Mouse (Mus musculus): ENCODE data around the gene Rpl10a. TPM values are rescaled to one million over a fixed set of nuclear protein-coding genes. Genes with fewer than 3 reads are reported as not detected.

Rpl10a gene
- polyA plus RNA-seq, 1 experiment from 2014 or later, result 366 TPM

GRCm38 (mm10) chr17:28290671-28291070, 37.6 kb upstream of the Rpl10a start:
- no peaks in the 10 kb centered on the region for H3K27me3 ChIP-seq
- no peaks in the 10 kb centered on the region for H3K9me3 ChIP-seq
- H3K4me3 ChIP-seq, result no peak overlapping the region
- H3K9ac ChIP-seq, result no peak overlapping the region
- H3K4me1 ChIP-seq (replicated peaks), result peaks cover 37% of the 10 kb centered on the region
- 83% methylated on average over 11 of the region's 11 CpGs for WGBS
- no peak overlapping the region for H3K27ac ChIP-seq
- no peaks in the 10 kb centered on the region for H3K36me3 ChIP-seq
- ATAC-seq (ENCODE audit: low FRiP score), result no peak
- H3K4me2 ChIP-seq, result no peak overlapping the region

- Histone ChIP-seq H3K27me3 (no peaks in the 10 kb centered on the region), H3K4me3 (no peak overlapping the region), H3K36me3 (no peaks in the 10 kb centered on the region), H3K9ac (no peak overlapping the region), H3K4me1 (replicated peaks) (peaks cover 30% of the 10 kb centered on the region), H3K27ac (no peak overlapping the region), H3K4me2 (no peak overlapping the region), H3K9me3 (no peaks in the 10 kb centered on the region)
- 91% methylated on average over 7 of the region's 7 CpGs for WGBS
- ATAC-seq (ENCODE audit: low FRiP score), result no peak
Measured at GRCm38 (mm10) chr17:28291346-28291745, 36.9 kb upstream of the Rpl10a start.

DNA sequence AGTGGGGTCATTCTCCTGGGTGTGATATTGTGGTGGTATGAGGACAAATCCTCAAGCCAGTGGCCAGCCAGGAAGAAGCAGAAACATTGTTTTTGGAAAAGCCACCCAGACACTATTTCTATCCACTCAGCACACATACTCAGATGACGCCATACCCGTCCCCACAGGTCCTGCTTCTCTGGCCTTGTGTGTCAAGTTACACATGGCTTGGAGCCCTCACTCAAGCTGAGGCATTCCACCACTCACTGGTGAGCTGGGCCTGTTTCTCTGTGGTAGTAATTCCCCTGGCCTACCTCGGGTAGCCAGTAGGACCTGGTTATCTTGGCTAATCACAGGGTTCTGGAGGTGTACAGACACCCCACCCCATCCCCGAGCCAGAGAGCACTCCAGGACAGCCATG, 34.6 kb upstream of the Rpl10a start:
- Histone ChIP-seq H3K9me3 (no peaks in the 10 kb centered on the region), H3K4me3 (no peak overlapping the region), H3K36me3 (peaks cover 6% of the 10 kb centered on the region; the same call in 1 of the 2 replicates), H3K9ac (no peak overlapping the region), H3K27ac (peak overlapping the region; percentile 70; the same call in 1 of the 2 replicates), H3K4me2 (no peak overlapping the region), H3K4me1 (replicated peaks) (peaks cover 15% of the 10 kb centered on the region), H3K27me3 (no peaks in the 10 kb centered on the region)
- ATAC-seq (ENCODE audit: low FRiP score), result no peak
- WGBS, result 87% methylated on average over 4 of the region's 4 CpGs

DNA sequence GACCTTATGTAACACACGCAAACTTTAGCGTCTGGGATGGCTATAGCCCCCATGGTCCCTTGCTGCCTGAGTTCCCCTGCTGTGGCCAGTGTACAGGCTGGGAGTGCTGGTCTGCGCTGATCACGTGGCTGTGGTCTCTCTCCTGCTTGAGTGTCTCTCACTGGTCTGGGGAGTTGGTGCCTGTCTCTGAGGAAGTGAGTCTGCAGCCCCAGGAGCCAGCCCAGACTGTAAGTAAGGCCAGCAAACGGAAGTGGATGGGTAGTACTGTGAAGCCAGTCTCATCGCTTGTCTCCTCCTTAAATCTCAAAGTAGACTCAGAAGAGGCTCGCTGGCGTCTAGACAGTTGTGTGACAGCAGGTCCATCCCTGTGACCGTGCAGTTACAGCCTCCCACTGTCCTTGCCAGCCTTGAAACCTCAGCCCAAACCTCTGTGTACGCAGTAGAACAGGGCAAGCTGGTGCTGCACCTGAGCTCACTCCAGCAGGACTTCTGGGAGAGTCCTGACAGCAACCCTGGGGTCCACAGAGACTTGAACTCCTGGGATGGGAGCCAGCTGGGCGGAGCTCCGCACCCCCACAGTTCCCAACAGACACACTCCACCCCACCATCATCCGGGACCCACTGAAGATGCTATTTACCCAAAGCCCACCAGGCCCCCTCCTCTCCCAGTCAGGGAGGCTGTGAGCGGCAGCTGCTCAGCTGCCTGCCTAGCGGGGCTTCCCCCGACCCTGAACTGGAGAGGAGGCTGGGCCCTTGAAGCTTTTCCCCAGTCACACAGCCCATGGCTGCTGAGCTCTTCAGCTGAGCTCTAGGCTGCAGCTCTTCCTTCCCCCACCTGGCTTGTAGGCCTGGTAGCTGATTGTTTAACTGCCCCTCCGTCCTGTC, 33.6 kb upstream of the Rpl10a start:
- no peaks in the 10 kb centered on the region for H3K9me3 ChIP-seq
- ATAC-seq (ENCODE audit: low FRiP score), result peak; percentile 27; the same call in 1 of the 2 replicates
- H3K27me3 ChIP-seq, result no peaks in the 10 kb centered on the region
- no peak overlapping the region for H3K4me3 ChIP-seq
- peak overlapping the region; percentile 70 for H3K27ac ChIP-seq
- no peak overlapping the region for H3K4me2 ChIP-seq
- 0 out of 2 replicates have a peak overlapping the region, but pooled peaks have one; percentile 55 for H3K9ac ChIP-seq
- peaks cover 24% of the 10 kb centered on the region for H3K4me1 ChIP-seq (replicated peaks)
- peaks cover 9% of the 10 kb centered on the region; the same call in 1 of the 2 replicates for H3K36me3 ChIP-seq
- WGBS, result 61% methylated on average over 17 of the region's 17 CpGs

GRCm38 (mm10) chr17:28298888-28299287, 29.4 kb upstream of the Rpl10a start:
- Histone ChIP-seq H3K27ac (no peak overlapping the region), H3K4me1 (replicated peaks) (peaks cover 34% of the 10 kb centered on the region), H3K4me2 (no peak overlapping the region), H3K9me3 (no peaks in the 10 kb centered on the region), H3K36me3 (peaks cover 9% of the 10 kb centered on the region; the same call in 1 of the 2 replicates), H3K4me3 (no peak overlapping the region), H3K27me3 (no peaks in the 10 kb centered on the region), H3K9ac (no peak overlapping the region; the same call in 1 of the 2 replicates)
- WGBS, result 95% methylated on average over 17 of the region's 17 CpGs
- ATAC-seq (ENCODE audit: low FRiP score), result no peak

DNA sequence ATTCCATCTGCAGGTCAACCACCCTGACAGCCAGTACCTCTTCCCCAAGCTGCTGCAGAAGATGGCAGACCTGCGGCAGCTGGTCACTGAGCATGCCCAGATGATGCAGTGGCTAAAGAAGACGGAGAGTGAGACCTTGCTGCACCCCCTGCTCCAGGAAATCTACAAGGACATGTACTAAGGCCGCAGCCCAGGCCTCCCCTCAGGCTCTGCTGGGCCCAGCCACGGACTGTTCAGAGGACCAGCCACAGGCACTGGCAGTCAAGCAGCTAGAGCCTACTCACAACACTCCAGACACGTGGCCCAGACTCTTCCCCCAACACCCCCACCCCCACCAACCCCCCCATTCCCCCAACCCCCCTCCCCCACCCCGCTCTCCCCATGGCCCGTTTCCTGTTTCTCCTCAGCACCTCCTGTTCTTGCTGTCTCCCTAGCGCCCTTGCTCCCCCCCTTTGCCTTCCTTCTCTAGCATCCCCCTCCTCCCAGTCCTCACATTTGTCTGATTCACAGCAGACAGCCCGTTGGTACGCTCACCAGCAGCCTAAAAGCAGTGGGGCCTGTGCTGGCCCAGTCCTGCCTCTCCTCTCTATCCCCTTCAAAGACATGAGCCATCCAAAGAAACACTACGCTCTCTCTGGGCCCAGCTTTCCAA, 28.5 kb upstream of the Rpl10a start:
- 37% methylated on average over 11 of the region's 11 CpGs for WGBS
- Histone ChIP-seq H3K36me3 (peaks cover 9% of the 10 kb centered on the region; the same call in 1 of the 2 replicates), H3K27ac (no peak overlapping the region), H3K4me1 (replicated peaks) (peaks cover 27% of the 10 kb centered on the region), H3K9ac (peak overlapping the region; percentile 43; the same call in 1 of the 2 replicates), H3K27me3 (no peaks in the 10 kb centered on the region), H3K4me3 (no peak overlapping the region), H3K9me3 (no peaks in the 10 kb centered on the region), H3K4me2 (no peak overlapping the region)
- ATAC-seq (ENCODE audit: low FRiP score), result no peak

GRCm38 (mm10) chr17:28300323-28300722, 27.9 kb upstream of the Rpl10a start:
- no peaks in the 10 kb centered on the region for H3K9me3 ChIP-seq
- no peak overlapping the region for H3K4me2 ChIP-seq
- peak overlapping the region; percentile 43; the same call in 1 of the 2 replicates for H3K9ac ChIP-seq
- no peak overlapping the region for H3K27ac ChIP-seq
- H3K4me1 ChIP-seq (replicated peaks), result peaks cover 22% of the 10 kb centered on the region
- no peak overlapping the region for H3K4me3 ChIP-seq
- 13% methylated on average over 9 of the region's 9 CpGs for WGBS
- H3K36me3 ChIP-seq, result peaks cover 9% of the 10 kb centered on the region; the same call in 1 of the 2 replicates
- ATAC-seq (ENCODE audit: low FRiP score), result no peak
- no peaks in the 10 kb centered on the region for H3K27me3 ChIP-seq

- Histone ChIP-seq H3K9ac (peak overlapping the region; percentile 43; the same call in 1 of the 2 replicates), H3K27ac (no peak overlapping the region), H3K4me1 (replicated peaks) (peaks cover 19% of the 10 kb centered on the region), H3K9me3 (no peaks in the 10 kb centered on the region), H3K36me3 (peaks cover 9% of the 10 kb centered on the region; the same call in 1 of the 2 replicates), H3K4me3 (no peak overlapping the region), H3K27me3 (no peaks in the 10 kb centered on the region), H3K4me2 (no peak overlapping the region)
- no peak for ATAC-seq (ENCODE audit: low FRiP score)
- WGBS, result 51% methylated on average over 3 of the region's 3 CpGs
Measured at GRCm38 (mm10) chr17:28300850-28301249, 27.4 kb upstream of the Rpl10a start.

- Histone ChIP-seq H3K27me3 (no peaks in the 10 kb centered on the region), H3K36me3 (no peaks in the 10 kb centered on the region), H3K9ac (no peak overlapping the region), H3K4me2 (no peak overlapping the region), H3K4me1 (replicated peaks) (peaks cover 11% of the 10 kb centered on the region), H3K27ac (no peak overlapping the region), H3K9me3 (no peaks in the 10 kb centered on the region), H3K4me3 (no peak overlapping the region)
- ATAC-seq (ENCODE audit: low FRiP score), result no peak
- 58% methylated on average over 10 of the region's 10 CpGs for WGBS
Measured at GRCm38 (mm10) chr17:28305172-28305571, 23.1 kb upstream of the Rpl10a start.

DNA sequence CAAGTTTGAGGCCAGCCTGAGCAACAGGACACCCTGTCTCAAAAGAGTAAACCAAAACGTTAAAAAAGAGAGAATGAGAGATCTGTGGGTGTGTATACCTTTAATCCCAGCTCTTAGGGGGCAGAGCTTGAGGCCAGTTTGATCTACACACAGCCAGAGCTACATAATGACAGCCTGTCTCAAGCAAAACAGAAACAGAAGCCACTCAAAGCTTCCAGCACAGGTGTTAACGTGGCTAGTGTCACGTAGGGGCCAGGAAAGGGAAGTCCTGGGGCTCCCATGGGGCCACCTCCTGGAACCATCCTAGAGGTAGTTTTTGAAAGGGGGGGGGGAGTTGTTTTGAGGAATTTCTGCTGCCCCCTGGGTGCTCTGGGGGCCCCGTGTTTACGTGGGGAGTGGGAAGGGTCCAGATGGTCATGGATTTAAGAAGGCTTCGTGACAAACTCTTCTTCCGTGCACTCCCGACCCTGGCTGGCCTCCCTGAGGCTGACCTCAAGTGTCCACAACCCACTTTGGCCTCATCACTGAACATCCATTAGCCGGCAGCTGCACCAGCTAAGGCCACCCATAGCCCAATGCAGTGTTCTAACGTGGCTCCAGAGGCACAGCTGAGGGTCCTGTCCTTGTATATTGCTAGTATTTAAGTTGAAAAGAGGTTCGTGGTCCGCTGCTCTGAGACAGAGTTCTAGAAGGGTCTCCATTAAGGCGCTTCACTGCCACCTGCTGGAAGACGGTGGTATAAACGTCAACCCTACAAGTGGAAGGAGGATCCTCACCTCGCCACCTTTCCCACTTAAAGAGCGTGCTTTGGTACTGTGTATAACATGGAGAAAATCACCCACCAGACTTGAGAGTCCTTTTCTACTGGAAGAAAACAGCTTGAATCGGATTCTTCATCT, 19.7 kb upstream of the Rpl10a start:
- Histone ChIP-seq H3K27me3 (no peaks in the 10 kb centered on the region), H3K36me3 (no peaks in the 10 kb centered on the region), H3K4me2 (no peak overlapping the region), H3K9me3 (no peaks in the 10 kb centered on the region), H3K27ac (no peak overlapping the region), H3K4me1 (replicated peaks) (peaks cover 9% of the 10 kb centered on the region), H3K4me3 (no peak overlapping the region), H3K9ac (no peak overlapping the region)
- no peak for ATAC-seq (ENCODE audit: low FRiP score)
- 19% methylated on average over 18 of the region's 18 CpGs for WGBS

GRCm38 (mm10) chr17:28310831-28311230, 17.4 kb upstream of the Rpl10a start:
- WGBS, result 78% methylated on average over 3 of the region's 3 CpGs
- H3K27me3 ChIP-seq, result no peaks in the 10 kb centered on the region
- H3K36me3 ChIP-seq, result 0 out of 2 replicates have a peak, but pooled peaks cover under 1% of the 10 kb centered on the region
- no peak for ATAC-seq (ENCODE audit: low FRiP score)
- H3K4me3 ChIP-seq, result no peak overlapping the region
- no peak overlapping the region for H3K27ac ChIP-seq
- peaks cover 28% of the 10 kb centered on the region for H3K4me1 ChIP-seq (replicated peaks)
- H3K9me3 ChIP-seq, result no peaks in the 10 kb centered on the region
- H3K4me2 ChIP-seq, result no peak overlapping the region
- no peak overlapping the region for H3K9ac ChIP-seq
